Mouse (Mus musculus) ES-Bruce4 (cell line): ENCODE results near the gene Gm17949.

Source experiments
- CTCF ChIP-seq: IDR thresholded peaks from one replicate; pipeline ENCODE4 v1.8.1; 2011; ENCODE audit warnings: low read depth, low read length
- EP300 ChIP-seq: IDR thresholded peaks from 2 replicates; pipeline ENCODE4 v1.6.1; 2011; ENCODE audit warnings: low read depth, low read length; ENCODE audit not compliant: insufficient read depth

- TF ChIP-seq CTCF (no peak), EP300 (no peak)
Measured at GRCm38 (mm10) chr17:57011236-57012141, at the start of gene Gm17949, which contains the start of gene Gtf2f1.
